In the genomic region with DNA sequence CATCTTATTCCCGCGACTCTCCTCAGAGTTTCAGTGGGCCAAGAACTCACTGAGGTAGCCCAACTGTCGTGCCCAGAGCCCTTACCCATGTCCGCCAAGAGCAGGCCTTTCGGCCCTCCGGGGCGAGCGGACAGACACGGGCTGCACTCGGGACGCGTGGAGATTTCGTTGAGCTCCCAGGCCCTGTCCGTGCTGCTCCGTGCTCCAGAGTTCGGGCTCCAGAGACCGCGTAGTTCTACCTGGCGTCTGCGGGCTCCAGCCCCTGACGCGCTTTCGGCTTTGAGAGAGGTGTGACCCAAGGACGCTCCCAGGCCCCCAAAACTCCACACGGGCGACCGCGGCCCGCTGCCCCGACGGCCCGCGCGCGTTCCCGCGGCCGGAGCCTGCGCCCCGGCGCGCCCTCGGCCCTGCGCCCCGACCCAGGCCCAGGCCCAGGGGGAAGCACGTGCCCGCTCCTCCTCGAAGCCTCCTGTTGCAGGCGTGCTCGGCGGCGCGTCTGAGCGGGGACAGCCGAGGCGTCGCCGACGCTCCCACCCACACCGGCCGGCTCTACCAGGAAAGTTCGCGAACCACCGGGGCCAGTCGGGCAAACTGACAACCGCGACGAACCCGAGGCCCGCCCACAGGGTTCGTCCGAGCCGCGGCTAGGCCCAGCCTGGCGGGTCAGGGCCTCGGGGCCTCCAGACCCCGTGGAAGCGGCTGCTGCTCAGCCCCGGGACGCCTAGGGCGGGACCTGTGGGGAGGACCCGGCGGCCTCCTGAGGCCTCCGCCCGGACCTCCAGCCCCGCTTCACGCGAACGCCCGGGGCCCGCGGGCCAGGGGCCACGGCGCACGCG, we compare ENCODE assay signal across 9 mouse cellular contexts. TPM values are rescaled to one million over a fixed set of nuclear protein-coding genes. Genes with fewer than 3 reads are reported as not detected.
A peak's percentile ranks its signal among the peaks of the same experiment; 100 is the strongest.
DNase-seq lines count a peak whose midpoint lies in the region; ATAC-seq and TF ChIP-seq lines count a peak whose summit lies in the region.
"Had no signal": no experiment of that assay in that cellular context is flagged by ENCODE, and none has a peak within 500 bp of the region (broad histone marks: within the 10 kb centered on the region; RNA-seq: fewer than 3 reads in every experiment).

No protein-coding gene starts in this region.

- peak overlapping the region; percentile 44 for H3K9ac ChIP-seq in ES-Bruce4 (ENCODE audit: low read depth, poor library complexity, severe bottlenecking)
- peak overlapping the region; percentile 96 for H3K9ac ChIP-seq in forebrain, embryonic 11.5 days (ENCODE audit: low read length)
- no peak overlapping the region for H3K9ac ChIP-seq in hindbrain, postnatal 0 days (replicated peaks; ENCODE audit: low read length)
- peak overlapping the region; percentile 44 for H3K9ac ChIP-seq in midbrain, embryonic 14.5 days (replicated peaks; ENCODE audit: low read length)

- peaks cover 48% of the 10 kb centered on the region for H3K27me3 ChIP-seq in ES-Bruce4 (ENCODE audit: control insufficient read depth, insufficient read depth, low read length, poor library complexity, severe bottlenecking)
- peaks cover 20% of the 10 kb centered on the region for H3K27me3 ChIP-seq in forebrain, embryonic 11.5 days (ENCODE audit: control insufficient read depth, insufficient read depth, low read length)
- peaks cover 62% of the 10 kb centered on the region for H3K27me3 ChIP-seq in hindbrain, postnatal 0 days (ENCODE audit: insufficient read depth, low read length)
- peaks cover 28% of the 10 kb centered on the region; the same call in 1 of the 2 replicates for H3K27me3 ChIP-seq in midbrain, embryonic 14.5 days (ENCODE audit: control insufficient read depth, insufficient read depth, low read length)

- peak overlapping the region; percentile 88 for H3K4me2 ChIP-seq in forebrain, embryonic 11.5 days (ENCODE audit: low read depth, low read length, severe bottlenecking)
- no peak overlapping the region for H3K4me2 ChIP-seq in hindbrain, postnatal 0 days (ENCODE audit: low read depth, low read length)
- H3K4me2 ChIP-seq in midbrain, embryonic 14.5 days (ENCODE audit: low read length) = peak overlapping the region; percentile 74

- no peak for TF ChIP-seq CTCF in ES-Bruce4 (IDR thresholded peaks at IDR 0.05; ENCODE audit: low read depth, low read length)
- no peak for TF ChIP-seq CTCF in hindbrain, postnatal 0 days (IDR thresholded peaks at IDR 0.05; ENCODE audit: low read depth)

- no peaks in the 10 kb centered on the region; the same call in 1 of the 2 replicates for H3K9me3 ChIP-seq in ES-Bruce4 (replicated peaks; ENCODE audit: control insufficient read depth, insufficient read depth, low read length, poor library complexity, severe bottlenecking)
- no peaks in the 10 kb centered on the region for H3K9me3 ChIP-seq in forebrain, embryonic 11.5 days (ENCODE audit: control insufficient read depth, low read length)
- H3K9me3 ChIP-seq in hindbrain, postnatal 0 days (ENCODE audit: low read length) = no peaks in the 10 kb centered on the region
- no peaks in the 10 kb centered on the region for H3K9me3 ChIP-seq in midbrain, embryonic 14.5 days (ENCODE audit: control insufficient read depth, low read length)

- peak; percentile 37 for ATAC-seq in forebrain, embryonic 11.5 days (replicated peaks; ENCODE audit: low FRiP score)
- peak; percentile 44 for ATAC-seq in hindbrain, postnatal 0 days
- ATAC-seq in midbrain, embryonic 14.5 days (ENCODE audit: low FRiP score, low TSS enrichment) = peak; percentile 47
- ATAC-seq in inflammation-experienced regulatory T-cells, adult 6 months = no peak

- no peaks in the 10 kb centered on the region for H3K4me1 ChIP-seq in ES-Bruce4 (ENCODE audit: control insufficient read depth, insufficient read depth, low read length)
- H3K4me1 ChIP-seq in forebrain, embryonic 11.5 days (replicated peaks; ENCODE audit: control insufficient read depth, insufficient read depth, low read length) = peaks cover 14% of the 10 kb centered on the region
- peaks cover 4% of the 10 kb centered on the region; the same call in 1 of the 2 replicates for H3K4me1 ChIP-seq in hindbrain, postnatal 0 days (ENCODE audit: insufficient read depth, low read length)
- H3K4me1 ChIP-seq in midbrain, embryonic 14.5 days (ENCODE audit: control insufficient read depth, insufficient read depth, low read length) = peaks cover 18% of the 10 kb centered on the region; the same call in 1 of the 2 replicates

- H3K4me3 ChIP-seq in ES-Bruce4 (ENCODE audit: low read depth, low read length) = peak overlapping the region; percentile 33
- H3K4me3 ChIP-seq in forebrain, embryonic 11.5 days (ENCODE audit: low read depth, low read length) = peak overlapping the region; percentile 89
- no peak overlapping the region for H3K4me3 ChIP-seq in hindbrain, postnatal 0 days (ENCODE audit: low read length)
- peak overlapping the region; percentile 23 for H3K4me3 ChIP-seq in midbrain, embryonic 14.5 days (replicated peaks; ENCODE audit: low read depth, low read length)

- no peak for TF ChIP-seq POLR2A in ES-Bruce4 (IDR thresholded peaks at IDR 0.05; ENCODE audit: insufficient read depth, low read length)

- H3K36me3 ChIP-seq in ES-Bruce4 (ENCODE audit: control insufficient read depth, insufficient read depth, low read length, poor library complexity, severe bottlenecking) = no peaks in the 10 kb centered on the region
- H3K36me3 ChIP-seq in forebrain, embryonic 11.5 days (ENCODE audit: control insufficient read depth, insufficient read depth, low read length) = peaks cover 4% of the 10 kb centered on the region; the same call in 1 of the 2 replicates
- no peaks in the 10 kb centered on the region for H3K36me3 ChIP-seq in hindbrain, postnatal 0 days (ENCODE audit: insufficient read depth, low read length)
- H3K36me3 ChIP-seq in midbrain, embryonic 14.5 days (ENCODE audit: control insufficient read depth, insufficient read depth, low read length) = no peaks in the 10 kb centered on the region
- H3K36me3 ChIP-seq: G1E had no signal

- no peak overlapping the region for H3K27ac ChIP-seq in ES-Bruce4 (ENCODE audit: insufficient read depth, low read length)
- H3K27ac ChIP-seq in forebrain, embryonic 11.5 days (ENCODE audit: low read depth, low read length) = peak overlapping the region; percentile 72
- no peak overlapping the region for H3K27ac ChIP-seq in hindbrain, postnatal 0 days
- peak overlapping the region; percentile 78 for H3K27ac ChIP-seq in midbrain, embryonic 14.5 days (replicated peaks; ENCODE audit: low read depth, low read length)

- no peak for TF ChIP-seq EP300 in ES-Bruce4 (IDR thresholded peaks at IDR 0.05; ENCODE audit: insufficient read depth, low read depth, low read length)

- peak; percentile 28 for DNase-seq in gastrocnemius, postnatal 10 days
- DNase-seq in gastrocnemius, postnatal 25 days = no peak
- peak; percentile 77 for DNase-seq in forebrain, embryonic 11.5 days (ENCODE audit: low spot score)
- no peak for DNase-seq in hindbrain, postnatal 0 days (ENCODE audit: low spot score)
- peak; percentile 51 for DNase-seq in midbrain, embryonic 14.5 days
- no peak for DNase-seq in Muller cell, postnatal 12 days (ENCODE audit: inconsistent ontology term)

- 3% methylated on average over 89 of the region's 96 CpGs for WGBS in forebrain, embryonic 11.5 days
- 3% methylated on average over 88 of the region's 96 CpGs for WGBS in hindbrain, postnatal 0 days
- WGBS in midbrain, embryonic 14.5 days = 4% methylated on average over 96 of the region's 96 CpGs

RNA-seq across cellular contexts. Expression of gene Otx1, which starts 9.7 kb away (rescaled TPM):
- not detected for total RNA-seq in gastrocnemius, postnatal 10 days (2021)
- total RNA-seq in gastrocnemius, postnatal 25 days (2021) = not detected
- polyA plus RNA-seq in ES-Bruce4 (2011; ENCODE audit: insufficient read depth, insufficient read length, low read depth, missing spikeins) = 0.40 and 0.60 TPM in 2 replicates
- 45.6 and 46.4 TPM in 2 replicates for polyA plus RNA-seq in forebrain, embryonic 11.5 days (2014; fragmentation: Nextera tagmentation; extraction: Ambion mirVana)
- 0.36 and 1.2 TPM in 2 replicates for total RNA-seq in hindbrain, postnatal 0 days (2014; rRNA removed)
- 0.74 and 0.86 TPM in 2 replicates for polyA plus RNA-seq in hindbrain, postnatal 0 days (2015; fragmentation: Nextera tagmentation; extraction: Ambion mirVana)
- 9.9 and 15.2 TPM in 2 replicates for polyA plus RNA-seq in midbrain, embryonic 14.5 days (2014; fragmentation: Nextera tagmentation; extraction: Ambion mirVana)
- polyA plus RNA-seq in inflammation-experienced regulatory T-cells, adult 6 months (2017; shearing (Covaris generic)) = not detected

Comparison
In these comparisons a context has a peak if more than half of its experiments do, and no peak if none do; other contexts are left out.
1. DNase-seq: peak in gastrocnemius, postnatal 10 days (single experiment), forebrain, embryonic 11.5 days (single experiment) and midbrain, embryonic 14.5 days (single experiment); none in gastrocnemius, postnatal 25 days (single experiment), hindbrain, postnatal 0 days (single experiment) and Muller cell, postnatal 12 days (single experiment).
2. H3K27ac ChIP-seq: peak in forebrain, embryonic 11.5 days (single experiment) and midbrain, embryonic 14.5 days (single experiment); none in ES-Bruce4 (single experiment) and hindbrain, postnatal 0 days (single experiment).